Mouse (Mus musculus): Measurements from ENCODE around the gene Slit3. TPM values are rescaled to one million over a fixed set of nuclear protein-coding genes. Genes with fewer than 3 reads are reported as not detected.

The Slit3 gene
- polyA plus RNA-seq, 1 experiment = 6.6 TPM

DNA sequence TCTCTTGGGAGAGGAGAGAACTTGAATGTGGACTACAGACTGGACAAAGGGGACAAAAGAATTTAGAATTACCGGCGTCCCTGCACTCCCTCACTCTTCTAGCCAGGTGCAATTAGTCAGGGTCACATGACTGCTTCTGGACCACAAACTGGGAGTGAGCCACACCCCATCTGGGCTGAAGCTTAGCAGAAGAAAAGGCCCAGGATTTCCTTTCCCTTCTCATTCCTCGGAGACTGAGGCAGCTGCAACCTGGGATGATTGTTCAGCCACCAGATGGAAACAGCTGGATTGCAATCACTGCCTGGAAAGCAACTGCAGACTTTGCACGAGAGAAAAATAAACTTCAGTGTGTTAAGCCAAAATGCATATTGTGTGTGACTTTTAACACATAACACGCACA is 35.0 kb upstream of the Slit3 start:
- Histone ChIP-seq H3K27me3 (ENCODE audit: control insufficient read depth, insufficient read depth, low read length) (no peaks in the 10 kb centered on the region), H3K4me1 (ENCODE audit: control insufficient read depth, insufficient read depth, insufficient read length, low read length) (no peaks in the 10 kb centered on the region), H3K4me3 (ENCODE audit: low read depth, low read length) (no peak overlapping the region), H3K36me3 (ENCODE audit: control insufficient read depth, insufficient read depth, low read length) (no peaks in the 10 kb centered on the region), H3K27ac (ENCODE audit: insufficient read depth, low read depth, low read length) (no peak overlapping the region)
- 43% methylated on average over 5 of the region's 5 CpGs for WGBS
- no peak for TF ChIP-seq POLR2A (IDR thresholded peaks at IDR 0.05; ENCODE audit: low read depth, low read length)
- TF ChIP-seq CTCF (IDR thresholded peaks at IDR 0.05; ENCODE audit: extremely low read depth, insufficient read length, insufficient replicate concordance, low read depth, low read length) = no peak

DNA sequence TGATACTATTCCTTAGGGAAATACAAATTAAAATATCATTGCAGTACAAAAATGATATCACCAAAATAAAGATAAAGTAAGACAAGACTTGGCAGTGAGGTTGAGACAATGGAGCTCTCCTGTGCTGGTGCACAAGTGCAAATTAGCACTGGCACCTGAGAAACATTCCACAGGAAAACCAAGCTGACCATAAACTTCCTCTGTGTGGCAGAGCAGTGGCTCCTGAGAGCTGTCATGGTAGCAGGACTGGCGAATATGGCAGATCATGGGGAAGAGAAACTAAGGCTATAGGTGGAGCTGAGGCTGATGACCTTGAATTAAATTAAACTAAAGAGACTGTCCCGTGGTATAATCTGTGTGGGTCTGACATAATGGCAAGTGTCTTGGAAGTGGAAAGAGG is 33.6 kb upstream of the Slit3 start:
- WGBS = 56% methylated on average over 2 of the region's 2 CpGs
- H3K4me3 ChIP-seq (ENCODE audit: low read depth, low read length) = no peak overlapping the region
- no peaks in the 10 kb centered on the region for H3K27me3 ChIP-seq (ENCODE audit: control insufficient read depth, insufficient read depth, low read length)
- TF ChIP-seq CTCF (IDR thresholded peaks at IDR 0.05; ENCODE audit: extremely low read depth, insufficient read length, insufficient replicate concordance, low read depth, low read length) (no peak), POLR2A (IDR thresholded peaks at IDR 0.05; ENCODE audit: low read depth, low read length) (no peak)
- no peaks in the 10 kb centered on the region for H3K4me1 ChIP-seq (ENCODE audit: control insufficient read depth, insufficient read depth, insufficient read length, low read length)
- H3K36me3 ChIP-seq (ENCODE audit: control insufficient read depth, insufficient read depth, low read length) = no peaks in the 10 kb centered on the region
- no peak overlapping the region for H3K27ac ChIP-seq (ENCODE audit: insufficient read depth, low read depth, low read length)

DNA sequence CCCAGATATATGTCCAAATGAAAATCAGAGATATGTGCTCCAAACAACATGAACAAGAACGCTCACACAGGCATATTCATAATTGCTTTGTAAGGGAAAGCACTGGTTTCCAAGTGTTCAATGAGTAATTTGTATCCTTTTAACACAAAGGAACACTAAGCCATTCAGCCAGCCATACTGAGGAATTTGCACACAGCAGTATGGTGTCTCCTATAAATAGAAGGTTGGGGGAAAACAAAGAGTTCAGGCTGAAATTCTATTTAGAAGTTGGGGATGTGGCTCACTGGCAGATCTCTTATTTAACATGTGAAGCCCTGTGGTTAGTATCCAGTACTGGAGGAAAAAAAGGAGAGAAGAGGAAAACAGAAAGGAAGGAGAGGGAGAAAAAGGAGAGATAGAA is 32.9 kb upstream of the Slit3 start:
- 79% methylated on average over 1 of the region's 1 CpGs for WGBS
- TF ChIP-seq POLR2A (IDR thresholded peaks at IDR 0.05; ENCODE audit: low read depth, low read length) (no peak), CTCF (IDR thresholded peaks at IDR 0.05; ENCODE audit: extremely low read depth, insufficient read length, insufficient replicate concordance, low read depth, low read length) (no peak)
- H3K4me1 ChIP-seq (ENCODE audit: control insufficient read depth, insufficient read depth, insufficient read length, low read length) = no peaks in the 10 kb centered on the region
- H3K4me3 ChIP-seq (ENCODE audit: low read depth, low read length) = no peak overlapping the region
- H3K27me3 ChIP-seq (ENCODE audit: control insufficient read depth, insufficient read depth, low read length) = no peaks in the 10 kb centered on the region
- no peak overlapping the region for H3K27ac ChIP-seq (ENCODE audit: insufficient read depth, low read depth, low read length)
- no peaks in the 10 kb centered on the region for H3K36me3 ChIP-seq (ENCODE audit: control insufficient read depth, insufficient read depth, low read length)

DNA sequence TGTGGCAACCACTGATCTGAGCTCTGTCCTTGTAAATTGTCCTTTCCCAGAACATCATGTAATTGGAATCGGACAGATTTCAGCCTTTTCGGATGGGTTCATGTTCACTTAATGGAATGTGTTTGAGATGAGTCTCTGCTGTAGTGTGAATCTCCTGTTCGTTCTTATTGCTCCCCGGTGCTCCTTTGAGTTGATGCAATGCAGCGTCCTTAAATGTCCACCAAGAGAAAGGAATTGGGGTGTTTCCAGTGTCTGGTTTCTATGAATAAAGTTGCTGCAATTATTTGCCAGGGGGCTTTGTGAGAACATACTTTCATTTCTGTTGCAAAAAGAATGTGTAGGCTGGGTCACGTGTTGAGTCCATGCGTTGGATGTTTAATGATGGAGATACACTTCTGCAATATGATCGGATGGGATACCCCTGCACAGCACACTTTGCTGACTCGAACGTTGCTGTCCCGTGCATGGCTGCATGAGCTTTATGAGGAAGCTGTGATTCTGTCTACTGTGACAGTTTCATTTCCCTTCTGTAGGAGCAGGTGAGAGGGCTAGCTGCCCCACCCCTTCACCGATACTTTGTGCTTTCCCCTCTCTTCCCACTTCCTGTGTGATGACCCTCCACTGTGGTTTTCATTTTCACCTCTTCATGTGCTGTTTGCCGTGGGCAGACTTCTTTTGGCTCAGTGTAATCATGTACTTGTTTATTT is 30.2 kb upstream of the Slit3 start:
- 81% methylated on average over 13 of the region's 13 CpGs for WGBS
- Histone ChIP-seq H3K27me3 (ENCODE audit: control insufficient read depth, insufficient read depth, low read length) (no peaks in the 10 kb centered on the region), H3K36me3 (ENCODE audit: control insufficient read depth, insufficient read depth, low read length) (no peaks in the 10 kb centered on the region), H3K4me1 (ENCODE audit: control insufficient read depth, insufficient read depth, insufficient read length, low read length) (no peaks in the 10 kb centered on the region), H3K27ac (ENCODE audit: insufficient read depth, low read depth, low read length) (no peak overlapping the region), H3K4me3 (ENCODE audit: low read depth, low read length) (no peak overlapping the region)
- TF ChIP-seq POLR2A (IDR thresholded peaks at IDR 0.05; ENCODE audit: low read depth, low read length) (no peak), CTCF (IDR thresholded peaks at IDR 0.05; ENCODE audit: extremely low read depth, insufficient read length, insufficient replicate concordance, low read depth, low read length) (no peak)

DNA sequence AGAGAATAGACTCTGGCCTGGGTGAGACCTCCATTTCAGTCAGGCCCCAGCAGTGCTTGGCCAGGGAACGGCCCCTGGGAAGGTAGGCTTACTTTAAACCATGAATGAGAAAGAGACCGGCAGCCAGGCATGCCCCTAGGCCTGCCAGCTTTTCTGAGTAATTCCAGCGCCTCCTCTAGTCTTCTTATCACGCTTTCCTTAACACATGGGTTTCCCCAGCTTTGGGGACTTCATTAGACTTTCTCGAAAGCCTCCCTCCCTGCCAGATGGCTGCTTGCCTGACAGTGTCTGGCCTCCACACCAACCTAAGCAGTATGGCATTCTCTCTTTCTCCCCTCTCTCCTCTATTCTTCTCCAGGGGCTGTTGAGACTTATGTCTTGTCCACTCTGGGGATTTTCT is 24.5 kb upstream of the Slit3 start:
- Histone ChIP-seq H3K27ac (ENCODE audit: insufficient read depth, low read depth, low read length) (no peak overlapping the region), H3K27me3 (ENCODE audit: control insufficient read depth, insufficient read depth, low read length) (no peaks in the 10 kb centered on the region), H3K36me3 (ENCODE audit: control insufficient read depth, insufficient read depth, low read length) (no peaks in the 10 kb centered on the region), H3K4me3 (ENCODE audit: low read depth, low read length) (no peak overlapping the region), H3K4me1 (ENCODE audit: control insufficient read depth, insufficient read depth, insufficient read length, low read length) (no peaks in the 10 kb centered on the region)
- WGBS = 69% methylated on average over 5 of the region's 5 CpGs
- no peak for TF ChIP-seq POLR2A (IDR thresholded peaks at IDR 0.05; ENCODE audit: low read depth, low read length)
- no peak for TF ChIP-seq CTCF (IDR thresholded peaks at IDR 0.05; ENCODE audit: extremely low read depth, insufficient read length, insufficient replicate concordance, low read depth, low read length)

DNA sequence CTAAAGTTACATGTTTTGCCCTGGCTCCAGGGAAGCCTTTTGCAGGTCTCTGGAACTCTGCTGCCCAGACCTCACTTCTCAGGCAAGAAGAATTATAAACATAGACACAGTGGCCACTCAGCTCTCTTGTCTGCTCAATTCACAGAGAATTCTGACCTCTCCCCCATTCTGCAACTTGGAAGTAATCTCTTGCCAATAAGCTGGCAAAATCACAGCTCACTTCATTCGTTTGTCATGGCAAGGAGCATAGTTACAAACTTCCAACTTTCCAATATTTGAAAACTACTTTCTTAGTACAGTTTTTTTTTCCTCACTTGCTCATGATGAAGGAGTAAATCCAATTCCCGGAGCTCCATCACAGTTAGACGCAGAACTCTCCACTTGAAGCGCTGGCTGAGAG is 11.2 kb upstream of the Slit3 start:
- Histone ChIP-seq H3K27ac (ENCODE audit: insufficient read depth, low read depth, low read length) (no peak overlapping the region), H3K27me3 (ENCODE audit: control insufficient read depth, insufficient read depth, low read length) (no peaks in the 10 kb centered on the region), H3K36me3 (ENCODE audit: control insufficient read depth, insufficient read depth, low read length) (no peaks in the 10 kb centered on the region), H3K4me3 (ENCODE audit: low read depth, low read length) (no peak overlapping the region), H3K4me1 (ENCODE audit: control insufficient read depth, insufficient read depth, insufficient read length, low read length) (no peaks in the 10 kb centered on the region)
- WGBS = 71% methylated on average over 4 of the region's 4 CpGs
- TF ChIP-seq POLR2A (IDR thresholded peaks at IDR 0.05; ENCODE audit: low read depth, low read length) (no peak), CTCF (IDR thresholded peaks at IDR 0.05; ENCODE audit: extremely low read depth, insufficient read length, insufficient replicate concordance, low read depth, low read length) (no peak)

DNA sequence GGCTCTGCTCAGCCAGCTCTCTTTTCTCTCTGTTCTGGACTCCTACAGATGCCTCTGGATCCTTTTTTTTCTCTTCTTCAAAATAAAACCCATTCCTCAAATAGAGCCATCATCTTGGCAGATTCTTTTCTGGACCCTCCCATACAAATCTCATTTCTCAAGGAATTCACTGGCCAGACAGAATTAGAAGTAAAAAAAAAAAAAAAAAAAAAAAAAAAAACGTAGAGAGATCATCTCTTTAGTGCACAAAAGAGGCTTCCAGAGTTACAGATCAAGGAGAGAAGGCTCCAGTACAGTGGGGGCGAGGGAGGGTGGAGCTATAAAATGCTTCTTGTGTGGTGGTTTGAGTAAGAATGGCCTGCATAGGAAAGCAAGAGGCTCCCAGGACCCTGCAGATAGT is 10.2 kb upstream of the Slit3 start:
- no peak overlapping the region for H3K27ac ChIP-seq (ENCODE audit: insufficient read depth, low read depth, low read length)
- no peaks in the 10 kb centered on the region for H3K36me3 ChIP-seq (ENCODE audit: control insufficient read depth, insufficient read depth, low read length)
- TF ChIP-seq CTCF (IDR thresholded peaks at IDR 0.05; ENCODE audit: extremely low read depth, insufficient read length, insufficient replicate concordance, low read depth, low read length) = no peak
- TF ChIP-seq POLR2A (IDR thresholded peaks at IDR 0.05; ENCODE audit: low read depth, low read length) = no peak
- H3K4me1 ChIP-seq (ENCODE audit: control insufficient read depth, insufficient read depth, insufficient read length, low read length) = no peaks in the 10 kb centered on the region
- 46% methylated on average over 2 of the region's 2 CpGs for WGBS
- H3K4me3 ChIP-seq (ENCODE audit: low read depth, low read length) = no peak overlapping the region
- H3K27me3 ChIP-seq (ENCODE audit: control insufficient read depth, insufficient read depth, low read length) = no peaks in the 10 kb centered on the region
